Mouse (Mus musculus): ENCODE results near the gene Grid1. TPM values are rescaled to one million over a fixed set of nuclear protein-coding genes. Genes with fewer than 3 reads are reported as not detected.

Gene Grid1
- total and polyA plus RNA-seq, 2 experiments from 2014 or later = 10.5 to 39.4 TPM

DNA sequence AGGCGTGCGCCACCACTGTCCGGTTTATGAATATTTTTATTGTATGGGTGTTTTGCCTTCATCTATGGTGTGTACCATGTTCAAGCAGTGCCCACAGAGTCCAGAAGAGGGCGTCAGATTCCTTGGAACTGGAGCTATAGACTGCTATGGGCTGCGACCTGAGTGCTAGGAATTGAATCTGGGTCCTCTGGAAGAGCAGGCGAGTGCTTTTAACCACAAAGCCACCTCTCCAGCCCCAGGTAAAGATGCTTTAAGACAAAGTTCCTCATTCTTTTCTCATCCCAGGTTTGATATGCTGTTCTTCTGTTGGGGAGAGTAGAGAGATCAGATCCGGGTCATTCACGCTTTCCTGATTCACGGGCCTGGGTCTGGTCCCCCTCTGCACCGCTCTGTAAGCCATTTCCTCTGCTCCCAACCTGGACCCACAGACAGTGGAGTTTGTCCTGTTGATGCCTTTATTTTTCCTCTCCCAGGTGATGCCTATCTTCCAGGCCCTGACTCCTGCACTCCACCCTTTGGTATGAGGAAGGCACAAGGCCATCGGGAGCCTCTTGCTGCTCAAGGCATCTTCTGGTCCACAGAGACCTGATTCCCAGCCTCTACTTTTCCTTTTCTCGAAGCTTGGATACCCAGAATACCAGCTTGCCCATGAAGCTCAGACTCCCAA lies 43.1 kb upstream of the Grid1 start:
- ATAC-seq (ENCODE audit: low FRiP score) (no peak), DNase-seq (ENCODE audit: low spot score) (no peak)
- no peaks in the 10 kb centered on the region for H3K36me3 ChIP-seq (ENCODE audit: insufficient read depth, low read length)
- TF ChIP-seq CTCF (IDR thresholded peaks at IDR 0.05) = no peak
- no peaks in the 10 kb centered on the region for H3K4me1 ChIP-seq (ENCODE audit: insufficient read depth, low read length)
- no peak overlapping the region for H3K4me3 ChIP-seq (ENCODE audit: low read depth, low read length)
- no peak overlapping the region for H3K9ac ChIP-seq (replicated peaks; ENCODE audit: low read length, poor library complexity, severe bottlenecking)
- no peaks in the 10 kb centered on the region for H3K27me3 ChIP-seq (ENCODE audit: insufficient read depth, low read length)
- no peak overlapping the region for H3K27ac ChIP-seq (ENCODE audit: low read depth, low read length)
- WGBS = 88% methylated on average over 12 of the region's 12 CpGs
- H3K9me3 ChIP-seq (ENCODE audit: low read length) = no peaks in the 10 kb centered on the region
- no peak overlapping the region for H3K4me2 ChIP-seq (ENCODE audit: low read depth, low read length, poor library complexity, severe bottlenecking)

DNA sequence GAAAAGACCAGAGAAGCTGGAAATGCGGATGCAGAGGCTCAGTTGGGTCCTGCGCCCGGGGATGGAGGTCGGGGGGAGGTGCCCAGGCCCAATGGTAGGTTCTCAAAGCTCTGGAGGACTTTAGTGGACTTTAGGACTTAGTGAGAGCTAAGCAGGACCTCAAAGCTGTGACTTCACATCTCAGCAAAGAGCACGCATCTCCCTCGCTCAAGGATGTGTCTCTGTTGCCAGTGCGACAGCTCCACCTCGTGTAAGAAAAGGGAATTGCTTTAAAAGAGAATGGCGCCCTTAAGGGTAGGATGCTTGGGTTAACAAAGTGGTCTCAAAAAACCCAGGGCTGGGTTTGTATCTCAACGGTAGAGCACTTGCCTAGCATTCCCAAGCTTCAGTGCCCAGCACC lies 42.1 kb upstream of the Grid1 start:
- DNase-seq (ENCODE audit: low spot score) (peak; percentile 73), ATAC-seq (ENCODE audit: low FRiP score) (peak; percentile 26; the same call in 1 of the 2 replicates)
- Histone ChIP-seq H3K27ac (ENCODE audit: low read depth, low read length) (no peak overlapping the region), H3K9me3 (ENCODE audit: low read length) (no peaks in the 10 kb centered on the region), H3K4me3 (ENCODE audit: low read depth, low read length) (no peak overlapping the region), H3K36me3 (ENCODE audit: insufficient read depth, low read length) (no peaks in the 10 kb centered on the region), H3K9ac (replicated peaks; ENCODE audit: low read length, poor library complexity, severe bottlenecking) (no peak overlapping the region), H3K27me3 (ENCODE audit: insufficient read depth, low read length) (no peaks in the 10 kb centered on the region), H3K4me2 (ENCODE audit: low read depth, low read length, poor library complexity, severe bottlenecking) (no peak overlapping the region), H3K4me1 (ENCODE audit: insufficient read depth, low read length) (no peaks in the 10 kb centered on the region)
- 13% methylated on average over 10 of the region's 10 CpGs for WGBS
- TF ChIP-seq CTCF (IDR thresholded peaks at IDR 0.05) = peak; percentile 87

DNA sequence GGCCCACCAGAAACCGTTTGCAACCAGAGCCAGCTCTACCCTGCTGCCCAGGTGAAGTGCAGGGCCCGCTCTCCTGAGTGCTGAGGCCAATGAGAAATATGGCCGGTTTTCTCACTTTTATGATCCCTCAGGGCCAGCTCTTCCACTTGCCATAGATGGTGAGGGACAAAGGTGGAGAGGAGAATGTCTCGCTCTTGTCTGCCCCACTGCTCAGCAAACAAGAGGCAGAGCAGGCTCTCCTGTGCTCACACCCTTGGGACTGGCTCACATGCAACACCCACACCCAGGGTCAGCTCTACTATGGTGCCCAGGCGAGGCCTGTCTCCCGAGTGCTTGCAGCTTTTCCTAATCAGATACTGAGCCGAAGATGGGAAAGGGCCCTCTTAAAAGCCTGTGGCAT lies 41.1 kb upstream of the Grid1 start:
- no peak for ATAC-seq (ENCODE audit: low FRiP score)

DNA sequence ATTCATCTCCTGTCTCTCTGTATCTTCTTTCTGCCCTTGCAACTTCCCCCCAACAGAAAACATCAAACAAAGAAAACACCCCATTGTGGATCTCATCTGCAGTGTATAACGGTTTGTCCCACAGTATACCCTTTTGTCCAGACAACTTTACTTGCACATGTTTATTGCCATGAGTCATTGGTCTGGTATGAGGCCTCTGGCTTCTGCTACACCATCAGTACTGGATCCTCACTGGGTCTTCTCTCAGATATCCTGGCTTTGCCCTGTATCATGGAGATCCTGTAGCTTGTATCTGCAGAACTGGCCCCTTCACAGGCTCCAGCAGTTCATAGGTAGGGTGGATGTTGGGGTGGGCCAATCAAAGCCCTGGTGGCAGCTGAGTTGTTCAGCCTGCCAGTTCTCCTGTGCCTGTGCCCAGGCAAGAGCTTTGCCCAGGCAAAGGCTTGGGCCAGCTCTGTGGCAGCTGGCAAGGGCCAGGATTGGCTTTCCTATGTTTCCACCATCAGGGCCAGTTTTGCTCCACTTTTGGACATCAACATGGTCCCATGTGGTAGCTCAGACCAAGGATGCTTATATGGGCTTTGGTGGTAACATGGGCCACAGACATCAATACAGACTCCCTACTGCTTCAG lies 26.4 kb upstream of the Grid1 start:
- no peaks in the 10 kb centered on the region for H3K4me1 ChIP-seq (ENCODE audit: insufficient read depth, low read length)
- no peaks in the 10 kb centered on the region for H3K27me3 ChIP-seq (ENCODE audit: insufficient read depth, low read length)
- ATAC-seq (ENCODE audit: low FRiP score) (no peak), DNase-seq (ENCODE audit: low spot score) (no peak)
- no peak overlapping the region for H3K4me2 ChIP-seq (ENCODE audit: low read depth, low read length, poor library complexity, severe bottlenecking)
- H3K36me3 ChIP-seq (ENCODE audit: insufficient read depth, low read length) = no peaks in the 10 kb centered on the region
- 73% methylated on average over 1 of the region's 1 CpGs for WGBS
- no peak for TF ChIP-seq CTCF (IDR thresholded peaks at IDR 0.05)
- H3K9me3 ChIP-seq (ENCODE audit: low read length) = no peaks in the 10 kb centered on the region
- H3K9ac ChIP-seq (replicated peaks; ENCODE audit: low read length, poor library complexity, severe bottlenecking) = no peak overlapping the region
- no peak overlapping the region for H3K27ac ChIP-seq (ENCODE audit: low read depth, low read length)
- no peak overlapping the region for H3K4me3 ChIP-seq (ENCODE audit: low read depth, low read length)

More for the DNA sequence above, 41.1 kb upstream of the Grid1 start:
- H3K36me3 ChIP-seq (ENCODE audit: insufficient read depth, low read length) = no peaks in the 10 kb centered on the region
- DNase-seq (ENCODE audit: low spot score) = no peak
- H3K9me3 ChIP-seq (ENCODE audit: low read length) = no peaks in the 10 kb centered on the region
- H3K27me3 ChIP-seq (ENCODE audit: insufficient read depth, low read length) = no peaks in the 10 kb centered on the region
- H3K4me1 ChIP-seq (ENCODE audit: insufficient read depth, low read length) = no peaks in the 10 kb centered on the region
- no peak overlapping the region for H3K9ac ChIP-seq (replicated peaks; ENCODE audit: low read length, poor library complexity, severe bottlenecking)
- WGBS = 92% methylated on average over 7 of the region's 7 CpGs
- no peak for TF ChIP-seq CTCF (IDR thresholded peaks at IDR 0.05)
- no peak overlapping the region for H3K4me2 ChIP-seq (ENCODE audit: low read depth, low read length, poor library complexity, severe bottlenecking)
- no peak overlapping the region for H3K27ac ChIP-seq (ENCODE audit: low read depth, low read length)
- no peak overlapping the region for H3K4me3 ChIP-seq (ENCODE audit: low read depth, low read length)

DNA sequence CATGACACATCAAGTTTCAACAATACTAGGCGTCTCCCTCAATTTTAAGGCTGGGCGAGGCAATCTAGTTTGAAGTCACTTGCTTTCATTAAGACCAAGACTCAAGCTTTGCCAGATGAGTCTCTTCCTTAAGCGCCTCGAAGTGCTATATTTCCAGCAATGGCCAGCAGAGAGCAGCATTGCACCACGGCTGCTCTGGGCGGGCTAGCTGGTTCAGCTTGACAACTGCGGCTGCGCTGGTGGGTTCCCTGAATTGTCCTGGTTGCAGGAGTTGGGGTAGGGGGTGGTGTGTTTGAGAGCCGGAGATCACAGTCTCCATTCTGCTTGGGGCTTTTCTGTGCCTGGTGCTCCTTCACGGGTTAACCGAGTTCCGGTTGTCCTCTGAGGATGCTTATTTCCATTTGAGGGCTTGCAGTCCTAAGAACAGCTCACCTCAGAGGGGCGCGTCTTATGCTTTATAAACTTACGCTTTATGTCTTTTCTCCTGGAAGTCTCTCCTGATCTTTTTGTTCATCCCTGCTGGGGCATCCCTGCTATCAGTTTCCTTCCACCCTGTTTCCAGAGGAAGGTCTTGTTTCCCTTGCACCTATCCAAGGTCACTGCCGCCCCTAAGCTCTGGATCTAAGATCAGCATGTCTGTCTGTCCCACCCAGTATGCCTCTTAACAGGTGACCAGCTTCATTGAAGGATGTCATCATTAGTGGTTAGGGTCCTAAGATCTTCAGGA lies 9.0 kb upstream of the Grid1 start:
- Histone ChIP-seq H3K27ac (ENCODE audit: low read depth, low read length) (no peak overlapping the region), H3K4me2 (ENCODE audit: low read depth, low read length, poor library complexity, severe bottlenecking) (peak overlapping the region; percentile 49), H3K4me1 (ENCODE audit: insufficient read depth, low read length) (no peaks in the 10 kb centered on the region), H3K9ac (replicated peaks; ENCODE audit: low read length, poor library complexity, severe bottlenecking) (no peak overlapping the region), H3K9me3 (ENCODE audit: low read length) (no peaks in the 10 kb centered on the region), H3K27me3 (ENCODE audit: insufficient read depth, low read length) (no peaks in the 10 kb centered on the region), H3K36me3 (ENCODE audit: insufficient read depth, low read length) (no peaks in the 10 kb centered on the region), H3K4me3 (ENCODE audit: low read depth, low read length) (peak overlapping the region; percentile 20; the same call in 1 of the 2 replicates)
- peak; percentile 87 for ATAC-seq (ENCODE audit: low FRiP score)
- WGBS = 13% methylated on average over 16 of the region's 16 CpGs
- peak; percentile 91 for DNase-seq (ENCODE audit: low spot score)
- TF ChIP-seq CTCF (IDR thresholded peaks at IDR 0.05) = peak; percentile 100

DNA sequence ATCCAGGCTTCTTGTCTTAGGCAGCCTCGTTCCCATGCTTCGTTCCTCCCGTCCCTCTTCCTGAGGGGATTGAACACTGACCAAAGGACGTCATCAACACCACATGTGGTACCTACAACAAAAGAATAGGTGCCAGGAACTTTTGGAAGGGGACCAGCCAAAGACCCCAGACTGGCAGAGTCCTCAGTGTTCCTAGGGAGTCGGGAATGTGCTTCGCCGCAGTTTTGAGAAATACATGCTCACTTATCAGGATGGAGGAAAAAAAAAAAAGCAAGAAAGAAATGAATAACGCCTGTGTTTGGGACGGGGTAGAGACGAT lies 8.5 kb upstream of the Grid1 start:
- no peak overlapping the region for H3K4me2 ChIP-seq (ENCODE audit: low read depth, low read length, poor library complexity, severe bottlenecking)
- DNase-seq (ENCODE audit: low spot score) (no peak), ATAC-seq (ENCODE audit: low FRiP score) (no peak)
- TF ChIP-seq CTCF (IDR thresholded peaks at IDR 0.05) = no peak
- no peaks in the 10 kb centered on the region for H3K36me3 ChIP-seq (ENCODE audit: insufficient read depth, low read length)
- H3K27me3 ChIP-seq (ENCODE audit: insufficient read depth, low read length) = 0 out of 2 replicates have a peak, but pooled peaks cover 4% of the 10 kb centered on the region
- no peaks in the 10 kb centered on the region for H3K4me1 ChIP-seq (ENCODE audit: insufficient read depth, low read length)
- WGBS = 75% methylated on average over 10 of the region's 10 CpGs
- H3K9ac ChIP-seq (replicated peaks; ENCODE audit: low read length, poor library complexity, severe bottlenecking) = no peak overlapping the region
- no peak overlapping the region for H3K4me3 ChIP-seq (ENCODE audit: low read depth, low read length)
- no peaks in the 10 kb centered on the region for H3K9me3 ChIP-seq (ENCODE audit: low read length)
- no peak overlapping the region for H3K27ac ChIP-seq (ENCODE audit: low read depth, low read length)
